Mouse (Mus musculus) neural tube, embryonic 13.5 days (tissue): ENCODE measurements around the gene Fgg. TPM values are rescaled to one million over a fixed set of nuclear protein-coding genes. Genes with fewer than 3 reads are reported as not detected.

Experiments
- ATAC-seq: fragments of 200-750 bp; cut with Nextera tagmentation; 2 replicates; pipeline ENCODE4 v1.8.0; 2017; ENCODE audit warnings: low read depth, mild to moderate bottlenecking, moderate TSS enrichment, moderate library complexity
- H3K27ac ChIP-seq: fragments of 300-500 bp; sonication (generic); replicated peaks from 2 replicates; pipeline ENCODE4 v1.5.1; 2015; ENCODE audit warnings: moderate library complexity, mild to moderate bottlenecking, inconsistent platforms
- H3K27me3 ChIP-seq: fragments of 300-500 bp; sonication (generic); 2 replicates; pipeline ENCODE4 v1.6.1; 2015; ENCODE audit warnings: mild to moderate bottlenecking, inconsistent platforms
- H3K36me3 ChIP-seq: fragments of 300-500 bp; sonication (generic); 2 replicates; pipeline ENCODE4 v1.6.1; 2015; ENCODE audit warnings: mild to moderate bottlenecking, inconsistent platforms
- H3K4me1 ChIP-seq: fragments of 300-500 bp; sonication (generic); replicated peaks from 2 replicates; pipeline ENCODE4 v1.6.1; 2015; ENCODE audit warnings: inconsistent platforms
- H3K4me2 ChIP-seq: fragments of 300-500 bp; sonication (generic); 2 replicates; pipeline ENCODE4 v1.6.1; 2015; ENCODE audit warnings: inconsistent platforms, mild to moderate bottlenecking, moderate library complexity
- H3K4me3 ChIP-seq: fragments of 300-500 bp; sonication (generic); 2 replicates; pipeline ENCODE4 v1.5.1; 2015; ENCODE audit warnings: mild to moderate bottlenecking, inconsistent platforms
- H3K9ac ChIP-seq: fragments of 300-500 bp; sonication (generic); 2 replicates; pipeline ENCODE4 v1.6.1; 2015; ENCODE audit warnings: moderate library complexity, mild to moderate bottlenecking, inconsistent platforms
- H3K9me3 ChIP-seq: fragments of 300-500 bp; sonication (generic); 2 replicates; pipeline ENCODE4 v1.6.1; 2016; ENCODE audit warnings: inconsistent platforms
- WGBS: fragments of 180-500 bp; shearing (Covaris S2); methylation state at CpG from one replicate; pipeline ENCODE4 v1.1.7; 2015; 5-methylcytosine and 5-hydroxymethylcytosine counted together
- polyA plus RNA-seq: library from polyadenylated mRNA; unstranded; fragments of >200 nt; fragmentation: Nextera tagmentation; extraction: Ambion mirVana; gene quantifications from 2 replicates; pipeline ENCODE4 v1.2.1, GENCODE M21; 2015

The Fgg gene
- polyA plus RNA-seq, 1 experiment from 2014 or later: not detected

- Histone ChIP-seq H3K4me2 (peak within 1 kb of the TSS; percentile 91), H3K9me3 (no peaks in the 10 kb centered on the region), H3K27me3 (no peaks in the 10 kb centered on the region), H3K9ac (peak within 1 kb of the TSS; percentile 89), H3K27ac (peak within 1 kb of the TSS; percentile 70), H3K36me3 (peaks cover 33% of the 10 kb centered on the region), H3K4me1 (peaks cover 13% of the 10 kb centered on the region), H3K4me3 (peak within 1 kb of the TSS; percentile 78)
- under 1% methylated on average over 61 of the region's 61 CpGs for WGBS
- peak; percentile 99 for ATAC-seq
Observed at GRCm38 (mm10) chr3:83055281-83056038, 47.9 kb downstream of the Fgg start, which contains the start of gene Plrg1. Gene Plrg1 (plus strand): TSS chr3:83055522.

- Histone ChIP-seq H3K4me3 (no peak overlapping the region), H3K9me3 (no peaks in the 10 kb centered on the region), H3K4me2 (peak overlapping the region; percentile 91; the same call in 1 of the 2 replicates), H3K9ac (no peak overlapping the region), H3K4me1 (peaks cover 13% of the 10 kb centered on the region), H3K27me3 (no peaks in the 10 kb centered on the region), H3K27ac (no peak overlapping the region), H3K36me3 (peaks cover 49% of the 10 kb centered on the region)
- no peak for ATAC-seq
- WGBS: 95% methylated on average over 2 of the region's 2 CpGs
Observed at GRCm38 (mm10) chr3:83057046-83057445, 49.5 kb downstream of the Fgg start.

Other genes with a start within 250 kb of the Fgg start
- 1.9 TPM in 2 replicates for gene Rbm46, start 131.2 kb upstream of the Fgg start, polyA plus RNA-seq
- gene Lrat, start 103.8 kb upstream of the Fgg start, polyA plus RNA-seq: 0.13 and 0.14 TPM in 2 replicates
- gene Fga, start 18.4 kb downstream of the Fgg start, polyA plus RNA-seq: 0.35 TPM in 1 of 2 replicates, not detected in the other
- 0.07 and 0.08 TPM in 2 replicates for gene Fgb, start 42.1 kb downstream of the Fgg start, polyA plus RNA-seq
- 109 and 110 TPM in 2 replicates for gene Plrg1, start 47.8 kb downstream of the Fgg start, polyA plus RNA-seq
- 0.77 and 0.90 TPM in 2 replicates for gene Dchs2, start 120.2 kb downstream of the Fgg start, polyA plus RNA-seq